Mouse (Mus musculus): Measurements from ENCODE around the gene Arsj.

Arsj gene

DNA sequence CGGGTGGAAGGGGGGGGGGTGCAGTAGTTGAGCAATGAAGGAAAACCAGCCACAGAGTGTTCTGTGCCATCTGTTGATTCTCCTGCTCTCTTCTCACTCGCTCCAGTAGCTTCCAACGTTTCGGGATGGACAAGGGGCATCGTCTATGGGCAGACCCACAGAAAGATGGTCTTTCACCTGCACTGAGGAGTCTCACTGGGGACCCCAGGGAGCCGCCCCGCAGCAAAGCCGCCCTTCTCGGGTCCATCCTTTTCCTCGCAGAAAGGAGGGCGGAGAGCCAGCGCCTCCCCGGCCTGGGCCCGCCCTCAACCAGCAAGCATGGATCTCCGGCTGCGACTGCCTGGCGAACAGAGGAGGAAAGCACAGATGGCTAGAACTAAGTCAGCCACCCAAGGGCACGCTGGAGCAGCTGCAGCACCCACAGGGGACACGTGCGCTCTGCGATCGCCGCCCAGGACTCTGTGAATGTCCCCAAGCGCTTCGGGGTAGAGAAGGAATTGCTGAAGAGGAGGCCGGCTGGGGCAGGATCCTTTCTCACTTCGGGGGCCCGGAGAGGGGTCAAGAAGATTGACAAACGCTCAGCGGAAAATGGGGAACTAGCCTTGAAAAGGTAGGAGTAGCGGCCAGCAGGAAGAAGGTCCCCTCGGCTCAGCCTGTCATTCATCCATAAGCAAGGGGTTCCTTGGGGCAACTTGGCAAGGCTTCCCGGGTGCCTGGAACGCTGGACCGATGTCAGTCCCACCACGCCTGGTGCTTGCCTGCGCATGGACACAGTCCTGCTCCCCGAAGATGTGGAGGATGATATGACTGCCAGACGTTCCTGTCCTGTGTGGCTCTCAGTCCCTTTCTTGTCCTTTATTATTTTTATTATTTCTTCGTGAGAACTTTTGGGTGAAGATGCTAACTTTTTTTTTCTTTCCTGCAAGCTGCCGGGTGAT is at the start of gene Arsj:
Arsj (plus strand) TSS at position 117 of the 938 bp plus-strand sequence.
- DNase-seq: no peak

DNA sequence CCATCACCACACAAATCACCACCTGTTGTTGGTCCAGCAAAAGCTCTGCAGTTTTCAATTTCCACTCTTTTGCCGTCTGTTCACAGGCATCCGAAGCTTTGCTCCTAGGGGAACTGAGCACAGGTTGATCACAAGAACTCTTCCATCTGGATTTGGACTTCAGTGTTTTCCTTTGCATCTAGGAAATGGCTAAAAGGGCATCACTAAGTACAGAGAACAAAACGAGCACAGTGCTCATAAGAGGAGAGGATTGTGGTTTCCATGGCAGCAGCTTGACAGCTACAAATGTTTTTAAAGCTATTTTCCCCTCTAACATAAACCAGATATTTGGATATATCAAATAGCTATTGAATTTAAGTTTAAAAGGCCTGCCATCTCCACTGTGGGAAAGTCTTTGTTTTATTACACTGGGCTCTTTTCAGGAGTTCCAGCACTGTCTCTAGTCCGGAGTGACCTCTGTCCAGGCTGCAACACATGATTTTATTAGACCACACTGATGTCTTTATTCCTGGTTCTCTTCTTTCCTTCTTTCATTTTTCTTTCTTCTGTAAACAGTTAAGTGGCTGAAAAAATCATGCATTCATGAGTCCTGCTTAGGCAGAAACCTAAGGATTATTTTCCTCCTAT is 38.5 kb upstream of the Arsj start:
- no peak for DNase-seq

DNA sequence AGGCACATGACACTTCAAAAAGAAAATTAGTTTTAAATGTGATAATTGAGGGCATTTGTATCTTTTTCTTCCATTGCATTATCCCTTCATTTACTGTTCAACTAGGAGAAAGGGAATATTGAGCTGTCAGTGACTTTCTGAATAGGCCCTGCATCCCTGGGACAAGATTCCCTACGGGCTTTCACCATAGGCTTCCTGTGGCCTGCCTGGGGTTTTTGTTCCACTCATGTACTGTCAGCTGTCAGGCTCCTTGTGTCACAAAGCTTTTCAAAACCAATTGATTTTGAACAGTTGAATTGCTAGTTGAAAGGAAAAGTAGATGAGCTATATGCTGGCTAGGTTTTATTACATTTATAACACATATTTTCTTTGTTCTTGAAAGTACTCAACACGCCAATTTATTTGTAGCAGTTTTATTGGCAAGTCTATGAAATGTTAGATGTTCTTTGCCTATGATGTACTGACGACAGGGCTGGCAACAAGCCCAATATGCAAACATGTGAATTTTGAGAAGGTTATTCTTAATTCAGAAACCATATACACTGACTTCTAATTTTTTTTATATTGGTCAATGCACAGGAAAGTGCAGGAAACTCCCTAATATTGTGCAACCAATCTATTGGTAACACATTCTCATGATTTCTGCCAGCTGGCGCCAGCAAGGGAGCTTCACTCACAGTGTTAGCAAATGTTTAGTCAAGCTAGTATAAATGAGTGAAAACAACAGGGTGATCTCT is 37.4 kb upstream of the Arsj start:
- DNase-seq: no peak

GRCm38 (mm10) chr3:126326628-126327325 is 36.7 kb upstream of the Arsj start:
- no peak for DNase-seq

DNA sequence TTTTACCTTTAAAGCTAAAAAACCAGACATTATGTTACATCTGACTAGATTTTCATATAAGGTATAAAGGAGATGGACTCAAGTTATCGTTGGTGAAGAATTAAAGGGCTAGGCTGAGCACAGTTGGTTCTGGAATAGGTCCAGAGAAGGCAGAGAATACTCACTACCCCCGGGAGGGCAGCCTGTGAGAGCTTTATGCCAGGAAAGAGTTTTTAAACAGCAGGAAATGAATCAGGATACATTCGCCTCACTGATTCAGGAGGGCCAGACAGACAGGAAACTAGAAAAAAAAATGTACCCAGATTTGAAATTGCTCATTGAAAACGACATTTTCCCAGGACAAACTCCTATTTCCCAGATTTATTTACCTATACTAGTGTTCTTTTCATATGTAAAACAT is 28.2 kb upstream of the Arsj start:
- no peak for DNase-seq

- DNase-seq: no peak
Observed at GRCm38 (mm10) chr3:126344745-126345144, 18.7 kb upstream of the Arsj start.

DNA sequence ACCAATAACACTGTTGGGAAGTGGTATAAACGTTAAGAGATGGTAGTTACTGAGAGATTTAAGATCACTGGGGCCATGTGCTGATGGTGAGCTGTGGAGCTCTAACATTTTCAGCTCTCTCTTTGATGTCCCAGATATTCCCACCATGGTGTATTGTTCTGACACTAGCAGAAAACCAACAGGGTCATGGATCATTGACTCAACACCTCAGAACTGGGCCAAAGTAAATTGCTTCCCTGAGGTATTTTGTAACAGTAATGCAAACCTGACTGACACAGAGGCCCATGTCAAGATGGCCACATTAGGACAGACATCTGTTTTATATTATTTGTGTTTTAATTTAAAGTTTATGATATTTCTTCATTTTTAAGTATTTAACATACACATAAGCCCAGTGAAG is 3.7 kb upstream of the Arsj start:
- DNase-seq: no peak

DNA sequence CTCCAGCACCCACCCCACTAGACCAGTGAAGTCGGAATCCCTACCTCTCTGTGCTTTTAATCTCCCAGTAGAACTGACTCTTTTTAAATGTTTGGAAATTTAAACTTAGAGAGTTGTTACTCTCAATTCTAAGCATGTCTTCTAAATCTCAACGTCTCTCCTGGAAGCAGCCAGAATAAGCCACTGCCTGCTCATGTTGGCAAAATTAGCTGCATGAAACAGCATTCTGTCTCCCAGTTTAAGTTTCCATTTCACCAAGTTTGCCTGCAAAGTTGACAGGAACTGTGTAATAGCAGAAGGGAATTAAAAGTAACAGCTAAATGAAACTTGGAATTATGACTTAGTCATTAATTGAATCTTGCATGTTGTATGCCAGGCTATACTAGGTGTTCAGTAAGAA is 1.1 kb upstream of the Arsj start:
- DNase-seq: no peak

GRCm38 (mm10) chr3:126362931-126363525 is 456 bp upstream of the Arsj start:
- DNase-seq: no peak

DNA sequence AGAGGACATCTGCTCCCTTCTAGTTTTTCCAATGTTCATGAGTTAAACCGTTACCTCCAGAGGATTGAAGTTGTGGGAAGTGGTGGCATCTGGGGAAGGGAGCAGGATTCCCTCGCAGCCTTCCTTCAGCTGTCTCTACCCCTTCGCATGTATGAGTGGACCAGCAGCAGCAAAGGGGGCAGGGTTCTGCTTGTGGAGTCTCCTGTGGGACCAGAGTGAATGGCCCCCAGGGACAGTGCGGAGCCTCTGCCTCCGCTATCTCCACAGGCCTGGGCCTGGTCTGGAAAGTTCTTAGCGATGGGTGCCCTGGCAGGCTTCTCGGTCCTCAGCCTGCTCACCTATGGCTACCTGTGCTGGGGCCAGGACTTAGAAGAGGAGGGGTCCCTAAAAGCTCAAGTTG is 1.1 kb downstream of the Arsj start:
- DNase-seq: no peak

DNA sequence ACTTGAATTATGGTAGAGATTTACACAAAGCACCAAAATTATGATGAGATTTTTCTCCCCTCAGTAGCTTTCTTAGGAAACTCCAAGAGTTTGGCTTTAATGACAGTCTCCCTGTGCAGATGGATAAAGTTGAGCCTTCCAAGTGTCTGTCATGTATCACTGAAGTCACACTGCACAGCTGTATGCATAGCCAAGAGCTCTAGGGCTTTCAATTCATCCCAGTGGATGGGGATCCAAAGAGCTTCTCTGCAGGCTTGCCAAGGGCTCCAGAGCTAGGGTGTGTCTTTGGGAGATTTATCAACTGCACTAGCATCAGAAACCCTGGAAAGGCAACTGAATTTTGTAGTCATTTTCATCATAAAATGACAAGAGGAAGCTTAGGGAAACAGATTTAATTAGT is 7.1 kb downstream of the Arsj start:
- no peak for DNase-seq

GRCm38 (mm10) chr3:126372815-126373545 is 9.5 kb downstream of the Arsj start:
- no peak for DNase-seq

GRCm38 (mm10) chr3:126373721-126374120 is 10.2 kb downstream of the Arsj start:
- no peak for DNase-seq

DNA sequence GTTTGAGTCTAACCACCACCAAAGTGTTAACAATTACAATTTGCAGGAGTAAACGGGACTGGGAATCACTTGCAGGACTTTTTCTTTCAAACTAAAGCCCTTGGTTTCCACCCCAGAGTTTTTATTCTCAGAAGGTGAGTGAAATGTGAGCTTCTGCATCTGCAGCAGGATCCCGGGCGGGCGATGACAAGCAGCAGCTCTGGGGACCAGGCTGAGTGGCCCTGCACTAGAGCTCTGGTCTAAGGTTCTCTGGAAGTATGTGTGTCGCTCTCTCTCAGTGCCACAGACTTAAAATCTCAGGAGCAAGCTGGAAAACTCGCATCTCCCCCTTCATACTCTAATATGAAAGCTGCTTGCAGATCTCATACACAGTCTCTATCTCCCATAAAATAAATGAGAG is 15.8 kb downstream of the Arsj start:
- no peak for DNase-seq

DNA sequence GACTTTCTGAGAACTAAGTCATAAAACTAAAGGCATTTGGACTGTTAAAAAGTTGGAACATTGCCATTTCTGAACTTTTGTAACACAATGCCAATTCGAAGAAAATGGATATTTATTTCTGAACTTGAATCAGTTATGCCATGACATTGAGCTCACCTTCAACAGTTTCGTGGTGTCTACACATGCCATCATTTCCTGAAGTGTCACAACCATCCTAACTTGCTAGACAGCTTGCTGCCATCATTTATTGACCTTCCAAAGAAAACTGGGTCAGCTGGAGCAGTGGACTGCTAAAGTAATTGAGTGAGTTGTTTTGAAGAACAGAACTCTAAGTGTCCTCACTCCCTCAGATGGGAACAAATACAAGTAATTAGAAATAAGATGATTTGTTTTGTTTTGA is 16.2 kb downstream of the Arsj start:
- DNase-seq: no peak

DNA sequence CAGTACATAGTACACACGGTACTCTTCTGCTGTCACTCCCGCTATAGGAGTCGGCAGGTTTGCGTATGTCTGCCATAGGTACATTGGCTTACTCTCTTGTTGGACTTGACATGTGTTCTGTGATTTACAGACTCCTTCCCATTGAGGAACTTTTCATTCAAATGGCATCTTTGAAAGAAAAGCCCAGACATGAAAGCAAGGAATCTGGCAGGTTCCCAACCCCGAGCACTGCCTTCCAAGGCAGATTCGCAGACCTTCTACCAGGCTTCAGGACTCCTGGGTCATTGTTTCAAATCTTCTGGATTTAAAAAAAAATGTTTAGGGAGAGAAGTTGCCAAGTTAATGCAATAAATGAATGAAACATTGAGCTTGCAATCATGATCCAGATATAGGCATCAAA is 19.8 kb downstream of the Arsj start:
- DNase-seq: no peak

- no peak for DNase-seq
Observed at GRCm38 (mm10) chr3:126384657-126385438, 21.4 kb downstream of the Arsj start.

- no peak for DNase-seq
Observed at GRCm38 (mm10) chr3:126397451-126397850, 34.0 kb downstream of the Arsj start.

DNA sequence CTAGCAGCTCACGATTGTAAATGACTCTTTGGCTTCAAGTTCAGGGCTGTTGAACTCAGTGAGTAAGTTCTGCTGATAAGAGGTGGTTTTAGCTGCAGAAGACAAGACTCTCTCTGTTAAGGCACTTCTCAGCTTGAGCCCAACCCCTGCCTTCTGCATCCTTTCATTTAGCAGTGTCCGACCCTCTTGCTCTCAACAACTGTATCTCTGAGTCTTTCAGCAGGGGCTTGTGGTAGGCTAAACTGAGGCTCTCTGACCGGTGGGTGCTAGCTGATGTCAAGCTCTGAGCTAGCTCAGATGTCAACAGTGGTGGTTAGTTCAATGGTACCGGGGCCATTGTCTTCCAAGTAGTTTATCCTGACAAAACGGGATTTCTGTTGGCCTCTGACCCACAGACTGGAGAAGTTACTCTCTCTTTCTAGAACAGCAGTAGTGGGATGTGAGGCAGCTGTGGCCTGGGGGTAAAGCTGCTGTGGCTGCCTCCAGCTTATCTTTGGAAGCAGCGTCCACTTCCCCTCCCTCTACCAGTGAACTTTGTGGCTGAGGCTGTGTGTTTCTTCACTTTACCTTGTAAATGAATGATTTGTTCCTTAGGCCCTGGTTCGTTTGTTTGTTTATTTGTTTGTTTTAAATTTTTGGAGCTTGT is 34.6 kb downstream of the Arsj start:
- DNase-seq: no peak

DNA sequence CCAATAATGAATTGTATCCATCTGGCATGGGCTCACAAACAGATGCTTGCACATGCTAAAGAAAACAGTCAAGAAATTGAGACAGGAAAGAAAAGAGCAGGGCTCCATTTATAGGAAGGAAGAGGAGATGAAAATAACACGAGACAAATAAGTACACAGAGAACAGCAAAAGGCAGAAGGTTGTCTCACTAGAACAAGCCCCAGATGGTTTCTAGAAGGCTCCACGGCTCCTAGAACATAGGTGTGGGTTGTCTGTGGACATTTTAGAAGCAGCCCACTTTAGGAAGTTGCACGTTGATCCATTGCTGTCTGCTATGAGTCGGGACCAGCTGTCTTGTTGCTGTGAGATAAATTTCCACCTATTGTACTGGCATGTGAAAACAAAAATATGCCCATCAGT is 37.2 kb downstream of the Arsj start:
- no peak for DNase-seq

- DNase-seq: peak; percentile 73
Observed at GRCm38 (mm10) chr3:126402836-126403235, 39.4 kb downstream of the Arsj start.

Data from kidney, adult 18-20 months (tissue).